Mouse (Mus musculus) kidney, embryonic 16.5 days (tissue): Measurements from ENCODE around the gene Ghrhr. TPM values are rescaled to one million over a fixed set of nuclear protein-coding genes. Genes with fewer than 3 reads are reported as not detected.
A peak's percentile ranks its signal among the peaks of the same experiment; 100 is the strongest.

ENCODE experiments used
- ATAC-seq: fragments of 200-750 bp; cut with Nextera tagmentation; 2 replicates; pipeline ENCODE4 v1.8.0; 2017; ENCODE audit warnings: moderate TSS enrichment; ENCODE audit not compliant: low FRiP score, low TSS enrichment
- H3K27ac ChIP-seq: fragments of 300-500 bp; sonication (generic); 2 replicates; pipeline ENCODE4 v1.5.1; 2014; ENCODE audit warnings: low read length
- H3K27me3 ChIP-seq: fragments of 300-500 bp; sonication (generic); 2 replicates; pipeline ENCODE4 v1.6.1; 2014; ENCODE audit warnings: low read length, control low read depth, mixed read lengths; ENCODE audit not compliant: insufficient read depth
- H3K36me3 ChIP-seq: fragments of 300-500 bp; sonication (generic); 2 replicates; pipeline ENCODE4 v1.6.1; 2014; ENCODE audit warnings: low read length, control low read depth, mixed read lengths; ENCODE audit not compliant: insufficient read depth
- H3K4me1 ChIP-seq: fragments of 300-500 bp; sonication (generic); 2 replicates; pipeline ENCODE4 v1.6.1; 2014; ENCODE audit warnings: low read length, control low read depth, mixed read lengths; ENCODE audit not compliant: insufficient read depth
- H3K4me2 ChIP-seq: fragments of 300-500 bp; sonication (generic); replicated peaks from 2 replicates; pipeline ENCODE4 v1.6.1; 2014; ENCODE audit warnings: low read depth, low read length
- H3K4me3 ChIP-seq: fragments of 300-500 bp; sonication (generic); 2 replicates; pipeline ENCODE4 v1.5.1; 2014; ENCODE audit warnings: mild to moderate bottlenecking, low read length
- H3K9ac ChIP-seq: fragments of 300-500 bp; sonication (generic); replicated peaks from 2 replicates; pipeline ENCODE4 v1.6.1; 2014; ENCODE audit warnings: low read length
- H3K9me3 ChIP-seq: fragments of 300-500 bp; sonication (generic); 2 replicates; pipeline ENCODE4 v1.6.1; 2016; ENCODE audit warnings: low read length, control low read depth
- WGBS: fragments of 180-500 bp; shearing (Covaris S2); extraction: QIAGEN DNeasy Blood & Tissue Kit; methylation state at CpG from one replicate; pipeline ENCODE4 v1.1.7; 2014; 5-methylcytosine and 5-hydroxymethylcytosine counted together
- polyA plus RNA-seq: library from polyadenylated mRNA; unstranded; fragments of >200 nt; fragmentation: Nextera tagmentation; extraction: Ambion mirVana; gene quantifications from 2 replicates; pipeline ENCODE4 v1.2.1, GENCODE M21; 2015

Gene Ghrhr
- polyA plus RNA-seq, 1 experiment from 2014 or later: 0.17 TPM

DNA sequence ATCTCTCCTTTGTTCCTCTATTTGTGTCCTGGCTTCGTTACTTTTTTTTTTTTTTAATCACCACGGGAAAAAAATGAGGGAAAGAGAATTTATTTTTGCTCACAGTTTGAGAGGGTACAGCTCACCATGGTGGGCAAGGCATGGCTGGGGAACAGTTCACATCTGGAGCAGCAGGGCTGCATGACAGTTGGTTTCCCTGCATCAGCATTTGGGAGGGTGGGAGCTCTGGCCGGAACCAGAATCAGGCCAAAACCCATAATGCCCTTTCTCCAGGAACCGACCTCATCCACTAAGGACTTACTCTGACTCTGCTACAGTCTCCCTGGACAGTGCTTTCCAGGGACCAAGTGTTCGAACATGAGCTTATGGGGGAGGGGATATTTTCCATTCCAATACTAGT, 13.2 kb downstream of the Ghrhr start:
- Histone ChIP-seq H3K36me3 (no peaks in the 10 kb centered on the region), H3K4me1 (no peaks in the 10 kb centered on the region; the same call in 1 of the 2 replicates), H3K27me3 (0 out of 2 replicates have a peak, but pooled peaks cover 2% of the 10 kb centered on the region), H3K4me3 (no peak overlapping the region), H3K4me2 (no peak overlapping the region), H3K9me3 (no peaks in the 10 kb centered on the region), H3K9ac (no peak overlapping the region), H3K27ac (no peak overlapping the region)
- WGBS: 63% methylated on average over 5 of the region's 5 CpGs
- no peak for ATAC-seq

DNA sequence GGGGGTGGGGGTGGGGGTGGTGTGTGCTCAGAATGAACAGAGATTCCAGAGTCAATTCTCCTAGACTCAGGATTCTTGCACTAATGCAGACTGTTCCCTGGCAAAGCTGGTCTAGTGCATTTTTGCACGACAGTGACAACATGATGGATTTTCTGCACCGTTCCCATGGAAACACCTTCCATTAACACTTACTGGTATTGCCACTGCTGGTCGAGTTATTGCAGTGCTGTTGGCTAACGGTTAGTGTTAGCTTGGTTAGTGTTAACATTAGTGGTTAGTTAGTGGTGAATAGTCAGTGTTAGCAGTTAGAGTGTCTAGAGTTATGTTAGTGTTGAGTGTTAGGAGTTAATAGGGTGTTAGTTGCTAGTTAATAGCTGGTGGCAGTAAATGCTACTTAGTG, 15.7 kb downstream of the Ghrhr start:
- Histone ChIP-seq H3K9me3 (no peaks in the 10 kb centered on the region), H3K27me3 (0 out of 2 replicates have a peak, but pooled peaks cover 2% of the 10 kb centered on the region), H3K9ac (no peak overlapping the region), H3K4me2 (no peak overlapping the region), H3K4me3 (no peak overlapping the region), H3K36me3 (no peaks in the 10 kb centered on the region), H3K27ac (no peak overlapping the region), H3K4me1 (peaks cover 4% of the 10 kb centered on the region)
- 18% methylated on average over 4 of the region's 4 CpGs for WGBS
- no peak for ATAC-seq

DNA sequence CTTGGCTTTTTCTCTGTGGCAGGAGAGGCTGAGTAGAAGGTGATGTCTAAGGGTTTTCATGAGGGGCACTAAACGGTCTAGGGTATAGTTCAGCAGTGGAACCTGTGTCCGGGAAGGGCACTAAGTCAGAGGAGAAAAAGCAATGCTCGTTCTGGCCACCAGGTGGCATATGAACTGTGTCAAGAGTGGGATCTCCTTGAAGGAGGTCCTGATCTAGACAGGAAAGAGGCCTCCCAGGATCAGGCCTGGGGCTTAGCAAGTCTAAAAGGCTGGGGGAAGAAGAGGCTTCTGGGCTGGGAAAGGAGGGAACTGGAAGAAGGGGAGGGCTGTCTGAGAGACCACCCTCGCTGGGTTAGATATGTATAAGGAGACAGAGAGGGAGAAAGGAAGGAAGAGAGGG, 16.4 kb downstream of the Ghrhr start:
- Histone ChIP-seq H3K4me2 (0 out of 2 replicates have a peak overlapping the region, but pooled peaks have one; percentile 7), H3K4me3 (no peak overlapping the region), H3K36me3 (no peaks in the 10 kb centered on the region), H3K9ac (no peak overlapping the region), H3K27me3 (0 out of 2 replicates have a peak, but pooled peaks cover 2% of the 10 kb centered on the region), H3K4me1 (peaks cover 5% of the 10 kb centered on the region), H3K9me3 (no peaks in the 10 kb centered on the region), H3K27ac (no peak overlapping the region)
- peak; percentile 70 for ATAC-seq
- WGBS: 8% methylated on average over 4 of the region's 4 CpGs

DNA sequence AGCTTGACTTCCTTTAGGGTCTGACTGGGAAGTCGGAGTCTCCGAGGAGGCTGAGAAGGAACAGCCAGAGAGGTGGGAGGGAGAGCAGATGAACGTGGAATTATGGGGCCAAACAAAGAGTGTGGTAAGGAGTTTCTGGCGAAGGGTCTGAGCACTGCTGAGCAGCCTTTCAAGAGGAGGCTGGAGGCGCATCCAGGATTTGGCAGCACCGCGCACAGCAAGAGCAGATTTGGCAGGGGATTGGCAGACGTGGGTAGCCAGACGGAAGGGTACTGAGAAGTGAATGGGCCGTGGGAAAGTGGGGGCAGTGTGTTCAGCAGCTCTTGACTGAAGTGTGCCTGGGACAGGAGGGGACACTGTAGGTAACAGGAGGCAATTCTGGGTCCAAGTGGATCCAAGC, 18.8 kb downstream of the Ghrhr start:
- Histone ChIP-seq H3K4me1 (peaks cover 5% of the 10 kb centered on the region), H3K4me3 (no peak overlapping the region), H3K4me2 (no peak overlapping the region), H3K27me3 (no peaks in the 10 kb centered on the region), H3K36me3 (no peaks in the 10 kb centered on the region), H3K9ac (no peak overlapping the region), H3K27ac (no peak overlapping the region), H3K9me3 (no peaks in the 10 kb centered on the region)
- 79% methylated on average over 10 of the region's 10 CpGs for WGBS
- ATAC-seq: no peak

DNA sequence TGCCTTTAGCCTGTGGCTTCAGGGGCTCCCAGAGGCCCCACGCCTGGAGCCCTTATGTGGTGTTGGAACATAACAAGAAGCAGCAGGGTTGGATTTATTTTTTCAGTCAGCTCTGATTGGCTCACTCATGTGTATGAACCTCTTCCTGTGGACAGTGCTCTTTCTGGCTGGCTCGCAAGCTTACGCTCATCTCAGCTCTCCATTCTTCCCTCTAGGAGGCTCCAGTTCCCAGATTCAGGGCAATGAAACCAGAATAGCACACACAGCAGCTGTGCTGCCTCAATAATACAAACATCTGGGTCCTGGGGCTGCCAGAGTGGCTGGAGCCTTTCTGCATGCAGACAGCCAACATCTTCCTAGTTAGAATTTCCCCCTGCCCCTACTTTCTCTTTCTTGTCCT, 20.1 kb downstream of the Ghrhr start:
- peak; percentile 79 for ATAC-seq
- Histone ChIP-seq H3K36me3 (no peaks in the 10 kb centered on the region), H3K9ac (no peak overlapping the region), H3K27me3 (no peaks in the 10 kb centered on the region), H3K4me1 (peaks cover 5% of the 10 kb centered on the region), H3K4me3 (no peak overlapping the region), H3K9me3 (no peaks in the 10 kb centered on the region), H3K4me2 (no peak overlapping the region), H3K27ac (0 out of 2 replicates have a peak overlapping the region, but pooled peaks have one; percentile 31)
- WGBS: 33% methylated on average over 3 of the region's 3 CpGs

DNA sequence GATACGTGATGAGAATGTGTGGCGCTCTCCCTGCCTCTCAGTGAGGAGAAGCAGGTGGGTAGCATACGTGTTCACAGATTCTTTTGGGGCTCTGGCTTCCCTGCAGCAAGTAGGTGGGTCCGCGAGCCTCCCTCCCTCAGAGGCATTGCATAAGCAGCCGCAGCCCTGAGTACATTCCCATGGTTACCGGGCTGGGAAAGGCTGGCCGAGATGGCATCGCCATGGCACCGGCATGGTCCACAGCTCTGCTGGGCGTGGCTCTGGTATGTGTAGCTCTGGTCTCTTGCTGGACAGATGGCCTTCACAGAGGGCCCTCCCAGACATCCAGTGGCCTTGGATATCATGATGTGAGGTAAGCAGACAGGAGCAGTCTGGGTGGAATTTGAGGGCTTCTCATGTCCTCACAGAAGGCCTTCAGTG, 20.5 kb downstream of the Ghrhr start:
- 0 out of 2 replicates have a peak overlapping the region, but pooled peaks have one; percentile 31 for H3K27ac ChIP-seq
- 50% methylated on average over 11 of the region's 11 CpGs for WGBS
- H3K4me2 ChIP-seq: no peak overlapping the region

DNA sequence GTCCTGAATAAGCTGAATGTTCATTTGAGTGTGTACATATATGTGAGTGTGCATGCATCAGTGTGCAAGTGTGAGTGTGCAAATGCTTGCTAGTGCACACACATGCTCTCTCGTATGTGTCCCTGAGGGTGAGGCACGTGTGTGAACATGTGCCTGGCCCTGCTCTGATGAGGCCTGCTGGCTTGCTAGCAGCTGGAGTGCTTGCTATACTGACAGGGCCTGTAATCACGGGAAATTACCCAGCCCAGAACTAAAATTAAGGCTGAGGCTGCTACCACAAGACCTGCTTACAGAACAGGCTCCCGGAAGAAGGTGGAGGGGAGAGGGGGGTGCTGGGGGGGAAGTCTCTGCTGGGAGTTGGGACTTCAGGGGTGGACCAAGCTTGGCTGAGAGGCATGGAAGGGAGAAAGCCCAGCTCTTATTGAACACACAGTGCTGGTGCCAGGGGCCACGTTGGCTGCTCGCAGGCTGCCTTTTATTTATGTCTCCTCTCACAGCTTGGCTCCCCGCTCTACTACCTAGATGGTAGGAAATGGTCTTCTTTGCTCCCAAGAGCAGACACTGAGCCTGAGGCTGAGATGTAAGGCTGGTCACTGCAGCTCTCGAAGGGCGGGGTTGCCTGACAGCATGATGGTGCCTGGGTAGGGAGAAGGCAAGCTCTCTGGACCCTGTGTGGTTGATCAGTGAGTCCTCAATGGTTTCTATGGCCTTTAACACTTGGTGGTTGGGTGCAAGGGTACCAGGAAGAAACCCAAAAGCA, 23.0 kb downstream of the Ghrhr start:
- no peak overlapping the region for H3K9ac ChIP-seq
- ATAC-seq: no peak

More for the DNA sequence above, 20.5 kb downstream of the Ghrhr start:
- no peak overlapping the region for H3K4me3 ChIP-seq
- H3K9ac ChIP-seq: no peak overlapping the region
- 0 out of 2 replicates have a peak, but pooled peaks have one; percentile 35 for ATAC-seq
- no peaks in the 10 kb centered on the region for H3K36me3 ChIP-seq
- H3K4me1 ChIP-seq: peaks cover 5% of the 10 kb centered on the region
- H3K27me3 ChIP-seq: no peaks in the 10 kb centered on the region
- no peaks in the 10 kb centered on the region for H3K9me3 ChIP-seq

DNA sequence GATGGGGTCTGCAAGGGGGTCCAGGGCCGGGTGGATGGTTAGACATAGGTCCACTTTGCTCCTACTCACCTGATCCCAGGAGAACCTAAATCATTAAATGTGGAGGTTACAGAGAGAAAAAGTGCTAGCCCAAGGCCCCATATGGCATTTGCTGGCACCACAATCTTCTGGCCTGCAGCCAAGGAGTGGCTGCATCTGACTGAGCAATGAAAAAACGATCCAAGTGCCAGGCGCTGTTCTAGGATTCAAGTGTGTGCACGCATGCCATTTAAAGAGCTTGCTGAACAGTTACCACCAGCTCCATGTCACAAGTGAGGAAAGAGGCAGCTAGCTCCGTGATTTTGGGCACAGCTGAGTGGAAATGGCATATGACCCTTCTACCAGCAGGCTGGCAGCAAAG, 23.8 kb downstream of the Ghrhr start:
- Histone ChIP-seq H3K4me2 (no peak overlapping the region), H3K27ac (no peak overlapping the region), H3K4me3 (no peak overlapping the region), H3K36me3 (no peaks in the 10 kb centered on the region), H3K9ac (no peak overlapping the region), H3K4me1 (peaks cover 5% of the 10 kb centered on the region), H3K27me3 (no peaks in the 10 kb centered on the region), H3K9me3 (no peaks in the 10 kb centered on the region)
- 73% methylated on average over 5 of the region's 5 CpGs for WGBS
- ATAC-seq: no peak

More for the DNA sequence above, 23.0 kb downstream of the Ghrhr start:
- Histone ChIP-seq H3K9me3 (no peaks in the 10 kb centered on the region), H3K27me3 (no peaks in the 10 kb centered on the region), H3K27ac (no peak overlapping the region), H3K36me3 (no peaks in the 10 kb centered on the region), H3K4me2 (no peak overlapping the region), H3K4me3 (no peak overlapping the region), H3K4me1 (peaks cover 5% of the 10 kb centered on the region)
- 67% methylated on average over 9 of the region's 9 CpGs for WGBS

DNA sequence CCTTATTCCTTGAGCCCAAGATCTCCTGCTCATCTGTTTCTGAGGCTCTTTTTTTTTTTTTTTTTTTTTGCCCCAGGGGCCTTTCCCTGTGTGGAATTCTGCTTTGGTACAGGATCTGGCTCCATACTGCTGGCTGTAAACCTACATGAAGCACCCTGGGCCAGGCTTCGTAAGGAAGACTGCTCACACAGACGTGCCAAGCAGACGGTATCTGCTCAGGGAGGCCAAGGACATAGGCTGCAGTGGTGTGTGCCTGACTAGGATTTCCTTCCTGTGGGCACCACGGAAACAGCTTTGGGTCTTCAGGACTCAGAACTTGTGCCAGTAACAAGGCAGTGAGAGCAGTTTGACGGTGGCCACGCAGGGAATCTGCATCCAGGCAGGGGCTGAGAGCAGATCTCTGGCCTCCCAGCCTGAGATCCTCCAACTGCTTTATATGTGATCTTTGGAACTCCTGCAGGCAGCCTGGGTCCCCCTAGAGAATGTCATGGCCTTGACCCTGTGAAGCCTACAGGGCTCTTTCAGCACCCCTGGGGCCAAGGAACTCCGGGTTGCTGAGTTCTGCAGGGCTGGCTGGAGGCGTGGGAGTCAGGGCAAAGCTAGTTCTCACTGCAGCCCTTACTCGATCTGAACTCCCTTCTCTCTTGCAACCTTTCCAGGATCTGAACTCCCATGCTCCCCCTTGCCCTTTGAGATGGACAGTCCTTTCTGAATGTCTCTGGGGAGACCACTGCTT, 26.1 kb downstream of the Ghrhr start:
- H3K4me1 ChIP-seq: no peaks in the 10 kb centered on the region
- H3K4me2 ChIP-seq: no peak overlapping the region
- no peaks in the 10 kb centered on the region for H3K36me3 ChIP-seq
- 61% methylated on average over 9 of the region's 9 CpGs for WGBS
- H3K4me3 ChIP-seq: no peak overlapping the region
- H3K27ac ChIP-seq: no peak overlapping the region
- no peak overlapping the region for H3K9ac ChIP-seq
- no peaks in the 10 kb centered on the region for H3K9me3 ChIP-seq
- no peaks in the 10 kb centered on the region for H3K27me3 ChIP-seq
- no peak for ATAC-seq
